Mouse (Mus musculus): ENCODE measurements at regions not wholly inside any gene's neighbourhood (a gene's known extent, or its start where the extent isn't known, plus 50 kb on each side); places are given as distances from the start of the nearest gene placed in this dataset.

DNA sequence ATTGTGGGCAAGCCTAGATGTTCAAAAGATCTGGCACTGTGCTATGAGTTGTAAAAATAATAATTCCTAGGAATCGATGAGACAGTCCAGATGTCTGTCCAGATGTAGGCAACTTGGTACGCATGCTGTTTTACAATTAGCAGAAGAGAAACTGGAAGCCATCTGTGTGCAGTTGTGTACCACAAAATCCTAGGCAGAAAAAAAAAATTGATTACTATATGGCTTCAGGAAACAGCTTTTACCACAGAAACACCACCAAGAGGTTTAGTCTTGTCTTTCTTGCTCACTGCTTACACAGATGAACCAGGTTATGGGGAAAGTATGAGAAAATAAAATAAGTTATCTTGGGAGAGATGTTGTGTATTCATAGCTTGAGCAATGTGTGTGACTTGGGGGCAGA, 109.5 kb upstream of the Peli1 start:
- in situ Hi-C loops (cut with MboI; ENCODE audit: low sequenced_read_pairs): no loop called here

- in situ Hi-C loops (cut with MboI; ENCODE audit: low sequenced_read_pairs): no loop called here
Observed at GRCm38 (mm10) chr11:20982010-20982409, 109.1 kb upstream of the Peli1 start.

DNA sequence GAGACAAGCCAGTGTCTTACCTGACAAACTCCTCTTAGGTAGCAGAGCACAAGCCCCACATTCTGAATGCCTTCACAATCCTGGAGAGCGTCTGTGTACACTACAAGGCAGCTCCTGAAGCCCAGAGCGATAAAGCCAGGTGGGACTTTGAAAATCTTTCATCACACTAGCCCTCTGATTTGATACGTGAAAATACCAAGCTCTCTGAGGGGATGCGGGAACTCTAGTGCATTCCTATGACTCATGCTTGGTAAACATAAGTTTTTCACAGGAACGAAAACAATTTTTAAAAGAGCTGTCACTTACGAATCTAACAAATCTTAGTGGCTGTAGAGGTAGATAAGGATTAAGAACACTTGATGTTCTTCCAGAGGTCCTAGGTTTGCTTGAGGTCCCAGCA, 108.6 kb upstream of the Peli1 start:
- in situ Hi-C loops (cut with MboI; ENCODE audit: low sequenced_read_pairs): no loop called here

- in situ Hi-C loops (cut with MboI; ENCODE audit: low sequenced_read_pairs): no loop called here
Observed at GRCm38 (mm10) chr11:20985069-20985759, 105.9 kb upstream of the Peli1 start.

GRCm38 (mm10) chr11:20985771-20986170, 105.3 kb upstream of the Peli1 start:
- in situ Hi-C loops (cut with MboI; ENCODE audit: low sequenced_read_pairs): no loop called here

DNA sequence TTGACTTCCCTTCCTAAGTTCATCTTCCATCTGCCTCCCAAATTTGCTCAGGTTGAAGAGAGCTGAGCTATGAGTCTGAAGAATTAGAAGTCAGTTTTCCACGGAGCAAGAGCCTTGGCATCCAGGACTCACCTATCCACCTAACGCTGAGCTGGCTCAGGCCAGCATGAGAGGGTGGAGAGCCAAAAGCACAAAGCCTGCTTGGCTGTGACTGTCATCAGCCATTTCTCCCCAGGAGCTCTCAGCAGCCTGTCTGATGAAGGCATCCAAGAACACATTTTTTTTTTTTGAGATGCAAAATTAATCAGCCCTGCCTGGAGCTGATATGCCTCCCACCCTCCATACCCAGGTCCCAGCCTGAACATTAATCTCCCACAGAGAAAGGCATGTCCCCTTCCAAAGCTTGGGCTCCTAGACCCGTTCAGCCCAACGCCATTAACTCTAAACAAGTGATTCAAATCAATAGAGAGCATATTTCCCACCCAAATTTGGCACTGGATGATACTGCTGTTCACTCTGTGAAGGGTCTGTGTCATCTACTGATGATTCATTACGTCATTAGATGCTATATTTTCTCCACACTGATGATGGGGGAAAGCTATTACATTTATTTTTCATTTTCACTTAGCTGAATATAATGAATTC, 103.8 kb upstream of the Peli1 start:
- in situ Hi-C loops (cut with MboI; ENCODE audit: low sequenced_read_pairs): no loop called here

DNA sequence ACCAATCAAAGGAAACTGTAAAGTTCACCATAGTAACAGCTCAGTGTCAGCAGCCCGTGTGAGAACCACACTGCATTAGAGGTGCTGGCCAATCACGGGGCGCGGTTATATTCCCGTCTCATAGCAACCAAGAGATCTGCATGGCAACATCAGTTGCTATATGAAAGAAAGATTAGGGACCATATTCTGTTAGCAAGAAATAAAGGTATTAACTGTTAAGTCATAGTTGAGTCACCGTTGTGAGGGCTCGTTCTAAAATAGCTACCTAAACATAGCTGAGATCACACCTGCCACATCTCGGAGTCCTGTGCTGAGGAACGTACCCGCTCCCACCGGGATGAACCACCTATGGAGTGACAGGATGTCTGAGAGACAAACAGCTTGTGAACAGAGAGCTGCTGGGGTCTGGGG, 103.2 kb upstream of the Peli1 start:
- in situ Hi-C loops (cut with MboI; ENCODE audit: low sequenced_read_pairs): no loop called here

DNA sequence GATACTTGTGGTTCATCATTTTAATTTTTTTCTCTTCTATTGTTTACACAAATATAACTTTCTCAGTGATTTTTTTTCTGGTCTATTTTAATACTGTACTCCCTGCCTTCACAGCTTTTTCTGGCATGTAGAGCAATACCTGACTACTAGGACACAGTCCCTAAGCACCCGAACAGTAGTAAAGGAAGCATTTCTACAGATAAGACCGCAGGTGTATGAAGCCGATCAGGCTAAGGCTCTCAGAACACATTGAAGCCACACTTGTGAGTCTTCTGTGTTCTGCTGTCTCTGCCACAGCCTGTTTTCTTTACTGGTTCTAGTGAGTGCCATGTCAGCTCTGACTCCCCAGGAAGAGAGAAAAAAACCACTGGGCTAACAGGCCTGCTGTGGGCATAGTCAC, 102.2 kb upstream of the Peli1 start:
- in situ Hi-C loops (cut with MboI; ENCODE audit: low sequenced_read_pairs): no loop called here

GRCm38 (mm10) chr11:20993580-20993979, 97.5 kb upstream of the Peli1 start:
- in situ Hi-C loops (cut with MboI; ENCODE audit: low sequenced_read_pairs): no loop called here

- in situ Hi-C loops (cut with MboI; ENCODE audit: low sequenced_read_pairs): no loop called here
Observed at GRCm38 (mm10) chr11:21001400-21001799, 89.7 kb upstream of the Peli1 start.

DNA sequence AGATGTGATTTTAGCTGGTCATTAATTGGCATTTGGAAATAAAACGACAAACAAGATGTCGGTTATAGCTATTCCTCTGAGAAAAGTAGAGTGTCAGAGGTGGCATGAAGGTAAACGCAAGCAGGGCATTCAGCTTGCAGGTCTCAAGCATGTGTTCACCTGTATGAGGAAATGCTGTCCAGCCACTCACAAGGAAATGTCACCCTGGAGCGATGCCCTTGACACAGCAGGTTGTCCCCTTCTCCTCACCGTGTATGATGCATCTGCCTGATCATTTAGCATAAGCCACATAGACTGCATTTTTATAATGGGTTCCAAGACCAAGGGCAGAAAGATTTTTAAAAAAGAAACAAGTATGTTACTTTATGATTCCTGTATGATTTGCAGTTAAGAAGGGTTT, 83.9 kb upstream of the Peli1 start:
- in situ Hi-C loops (cut with MboI; ENCODE audit: low sequenced_read_pairs): no loop called here

GRCm38 (mm10) chr11:21009505-21009904, 81.6 kb upstream of the Peli1 start:
- in situ Hi-C loops (cut with MboI; ENCODE audit: low sequenced_read_pairs): no loop called here

GRCm38 (mm10) chr11:21010867-21011266, 80.2 kb upstream of the Peli1 start:
- in situ Hi-C loops (cut with MboI; ENCODE audit: low sequenced_read_pairs): no loop called here

- in situ Hi-C loops (cut with MboI; ENCODE audit: low sequenced_read_pairs): no loop called here
Observed at GRCm38 (mm10) chr11:21014250-21014649, 76.8 kb upstream of the Peli1 start.

GRCm38 (mm10) chr11:21015536-21015935, 75.6 kb upstream of the Peli1 start:
- in situ Hi-C loops (cut with MboI; ENCODE audit: low sequenced_read_pairs): no loop called here

DNA sequence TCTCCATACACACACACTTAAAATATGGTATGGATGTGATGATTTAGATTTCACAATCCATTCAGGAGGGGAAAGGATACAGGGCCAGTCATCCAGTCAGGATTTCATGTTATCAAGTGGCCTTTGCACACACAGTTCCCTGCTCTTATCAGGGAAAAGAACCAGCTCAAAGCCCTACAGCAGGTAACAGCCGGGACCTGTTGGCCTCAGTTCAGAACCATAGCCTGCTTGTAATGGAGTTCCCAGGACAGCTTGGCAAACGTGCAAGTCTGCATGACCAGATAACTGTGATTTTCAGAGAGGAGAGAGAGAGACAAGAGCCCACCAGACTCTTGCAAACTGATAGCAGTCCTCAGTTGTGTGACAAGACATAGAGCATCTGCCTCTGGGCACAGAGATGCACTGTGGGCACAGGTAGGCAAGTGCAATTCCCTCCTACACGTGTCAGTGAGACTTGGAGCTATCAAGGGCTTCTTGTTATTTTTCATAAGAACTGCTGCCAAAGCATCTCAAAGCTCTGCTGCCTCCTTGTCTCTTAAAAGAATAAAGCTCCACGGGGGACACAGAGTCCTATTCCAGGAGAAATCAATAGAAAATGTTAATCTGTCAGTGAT, 74.9 kb upstream of the Peli1 start:
- in situ Hi-C loops (cut with MboI; ENCODE audit: low sequenced_read_pairs): no loop called here

GRCm38 (mm10) chr11:21016791-21017329, 74.2 kb upstream of the Peli1 start:
- in situ Hi-C loops (cut with MboI; ENCODE audit: low sequenced_read_pairs): no loop called here

GRCm38 (mm10) chr11:21019829-21020228, 71.3 kb upstream of the Peli1 start:
- in situ Hi-C loops (cut with MboI; ENCODE audit: low sequenced_read_pairs): no loop called here

DNA sequence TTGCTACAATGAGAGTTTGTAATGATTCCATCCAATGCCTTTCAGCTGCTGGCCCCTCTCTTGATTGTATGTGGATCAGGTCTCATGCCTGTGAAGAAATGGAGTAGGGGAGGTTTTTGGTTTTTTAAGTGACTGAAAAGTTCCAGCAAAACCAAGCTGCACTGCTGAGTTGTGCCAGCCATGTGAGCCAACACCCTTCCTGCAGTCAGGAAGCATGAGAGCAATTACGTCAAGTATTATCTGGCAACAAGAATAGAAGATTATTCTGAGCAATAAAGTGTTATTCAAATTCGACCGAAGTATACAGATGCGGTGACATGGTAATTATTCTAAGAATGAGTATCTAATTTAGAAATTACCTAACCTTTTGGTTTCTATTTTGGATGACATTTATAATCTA, 67.0 kb upstream of the Peli1 start:
- in situ Hi-C loops (cut with MboI; ENCODE audit: low sequenced_read_pairs): no loop called here

DNA sequence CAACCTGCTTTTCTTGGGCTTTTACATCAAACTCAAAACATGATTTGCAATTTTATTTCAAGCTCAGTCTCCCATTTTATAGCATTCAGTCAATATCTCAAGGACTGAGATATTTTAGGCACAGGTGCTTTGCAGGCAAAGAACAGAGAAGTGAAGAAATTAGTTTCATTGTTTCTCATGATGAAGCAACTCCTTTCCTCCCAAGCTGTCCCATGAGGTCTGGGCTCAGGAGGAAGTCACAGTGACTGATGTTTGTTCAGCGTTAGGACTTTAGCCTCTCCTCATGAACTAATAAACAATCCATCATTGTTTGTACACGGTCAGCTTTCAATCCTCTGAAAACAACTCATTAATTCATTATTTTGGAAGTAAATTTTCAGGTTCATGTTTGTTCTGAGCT, 66.6 kb upstream of the Peli1 start:
- in situ Hi-C loops (cut with MboI; ENCODE audit: low sequenced_read_pairs): no loop called here

DNA sequence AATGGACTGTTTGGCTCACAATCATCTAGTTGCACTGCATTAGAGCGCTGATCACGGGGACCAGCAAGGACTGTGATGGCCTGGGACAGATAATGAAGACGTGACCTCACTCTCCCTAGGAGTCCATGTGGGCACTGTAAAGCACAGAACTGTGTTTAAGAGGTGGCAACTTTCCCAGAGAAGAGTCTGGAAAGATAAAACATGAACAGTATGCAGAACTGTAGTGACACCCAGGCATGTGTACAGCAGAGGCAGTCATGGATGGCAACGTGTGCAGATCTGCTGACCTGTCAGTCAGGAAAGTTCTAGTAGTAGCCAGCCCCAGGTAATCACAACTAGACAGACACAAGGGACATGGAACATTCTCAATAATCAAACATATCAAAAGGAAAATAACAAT, 63.8 kb upstream of the Peli1 start:
- in situ Hi-C loops (cut with MboI; ENCODE audit: low sequenced_read_pairs): no loop called here

GRCm38 (mm10) chr11:21030362-21030761, 60.7 kb upstream of the Peli1 start:
- in situ Hi-C loops (cut with MboI; ENCODE audit: low sequenced_read_pairs): no loop called here

Measured in CH12F3 (cell line).